Mouse (Mus musculus) cerebellum, postnatal 36 days (tissue): ENCODE results near the gene Foxred1.

Experiments used
- DNase-seq, 2 experiments: peaks; one replicate each; pipeline ENCODE4 v3.0.0; 2021 to 2022; ENCODE audit warnings: mixed read lengths in 2 of 2

The Foxred1 gene

GRCm38 (mm10) chr9:35188700-35189099 is 22.2 kb downstream of the Foxred1 start:
- peak; percentile 46 to 49 for DNase-seq

DNA sequence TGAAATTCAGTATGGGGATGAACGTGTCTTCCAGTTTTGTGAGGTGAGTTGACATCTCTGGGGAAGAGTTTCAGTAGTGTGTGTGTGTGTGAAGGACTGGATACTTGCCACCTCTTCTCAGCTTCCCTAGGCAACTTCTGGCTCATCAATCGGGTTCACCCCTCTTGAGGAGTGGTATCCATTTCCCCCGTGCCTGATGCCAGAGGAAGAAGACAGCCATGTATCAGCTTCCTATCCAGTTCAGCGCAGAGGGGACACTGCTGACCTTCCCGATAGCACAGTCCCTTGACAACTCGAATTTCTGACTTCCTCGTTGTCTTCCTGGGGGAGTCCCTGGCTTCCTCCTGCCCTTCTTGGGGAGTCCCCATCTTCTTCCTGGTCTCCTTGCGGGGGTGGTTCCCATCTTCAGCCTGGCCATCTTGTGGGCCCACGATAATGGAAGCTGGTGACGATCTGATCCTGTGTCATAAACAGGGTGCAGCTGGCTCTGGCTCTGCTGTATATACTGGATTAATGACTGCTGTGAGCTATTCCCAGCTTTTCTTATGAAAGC is 23.4 kb downstream of the Foxred1 start:
- no peak for DNase-seq

GRCm38 (mm10) chr9:35186430-35186829 is 24.4 kb downstream of the Foxred1 start:
- DNase-seq = no peak

DNA sequence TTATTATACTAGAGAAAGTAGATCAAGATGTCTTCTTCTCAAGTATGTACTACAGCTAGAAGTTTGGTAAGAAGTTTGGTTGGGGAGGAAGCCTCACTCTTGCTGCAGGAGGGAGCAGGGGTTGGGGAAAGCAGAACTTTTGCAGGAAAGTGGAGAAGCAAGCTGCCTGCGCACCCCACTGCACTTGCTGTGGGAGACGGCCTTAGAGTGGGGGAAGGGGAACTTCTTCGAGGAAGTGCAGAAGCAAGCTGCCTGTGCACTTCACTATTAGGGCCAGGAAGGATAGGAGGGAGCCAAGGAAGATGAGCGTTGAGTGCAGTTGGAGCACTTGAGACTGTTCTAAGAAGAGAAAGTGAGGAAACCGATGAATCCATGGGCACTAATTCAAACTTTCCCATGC is 27.5 kb downstream of the Foxred1 start:
- DNase-seq = no peak

GRCm38 (mm10) chr9:35182832-35183231 is 28.0 kb downstream of the Foxred1 start:
- DNase-seq = no peak

GRCm38 (mm10) chr9:35176124-35176659 is 34.7 kb downstream of the Foxred1 start:
- DNase-seq = no peak

DNA sequence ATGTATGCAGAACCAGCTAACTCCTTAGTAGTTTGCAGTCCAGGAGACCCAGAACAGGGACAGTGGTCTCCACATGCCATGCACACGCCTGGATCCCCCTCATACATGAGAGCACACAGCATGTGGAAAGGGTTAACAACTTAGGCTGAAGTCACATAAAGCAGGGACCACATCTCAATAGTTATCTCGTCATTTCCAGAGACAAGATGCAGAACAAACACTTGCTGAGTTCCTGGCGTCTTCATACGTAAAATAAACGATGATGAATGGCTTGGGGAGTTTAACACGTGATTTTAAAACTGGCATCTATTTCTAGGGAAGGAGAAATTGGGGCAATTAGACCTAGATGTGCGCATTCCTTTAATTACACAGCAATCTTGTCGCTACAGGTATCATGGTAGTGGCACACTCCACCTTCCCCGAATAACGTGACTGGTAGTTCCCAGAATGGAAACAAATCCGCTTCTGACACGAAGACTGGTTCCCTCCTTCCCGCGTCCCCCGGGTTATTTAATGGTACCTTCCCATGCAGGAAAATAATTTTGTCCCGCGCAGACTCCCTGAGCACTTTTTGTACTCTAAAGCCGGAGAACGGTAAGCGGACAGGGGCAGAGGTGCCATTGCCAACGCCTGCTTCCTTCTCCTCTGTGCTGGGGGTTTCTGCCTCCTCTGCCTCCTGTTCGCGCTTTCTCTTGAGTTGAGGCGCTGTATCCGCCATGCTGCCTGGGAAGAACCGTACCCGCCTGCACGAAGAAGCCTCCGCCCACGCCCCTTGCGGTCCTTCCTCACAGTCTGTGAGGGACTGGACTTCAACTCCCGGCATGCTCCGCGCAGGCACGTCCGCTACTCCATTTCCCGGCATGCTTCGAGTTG is 35.4 kb downstream of the Foxred1 start, which contains the start of gene Dcps:
TSS of gene Dcps (minus strand) at position 811 of the 873 bp plus-strand sequence.
- peak; percentile 95 for DNase-seq

- DNase-seq = no peak
These were observed 37.5 kb downstream of the Foxred1 start for GRCm38 (mm10) chr9:35173331-35173730.

GRCm38 (mm10) chr9:35170071-35170470 is 40.8 kb downstream of the Foxred1 start:
- no peak for DNase-seq

GRCm38 (mm10) chr9:35166798-35167635 is 43.8 kb downstream of the Foxred1 start:
- no peak for DNase-seq

GRCm38 (mm10) chr9:35166144-35166797 is 44.6 kb downstream of the Foxred1 start:
- no peak for DNase-seq

- no peak for DNase-seq
These were observed 46.5 kb downstream of the Foxred1 start for GRCm38 (mm10) chr9:35164142-35164874.

GRCm38 (mm10) chr9:35163011-35163690 is 47.7 kb downstream of the Foxred1 start:
- DNase-seq = peak; percentile 75 to 85

DNA sequence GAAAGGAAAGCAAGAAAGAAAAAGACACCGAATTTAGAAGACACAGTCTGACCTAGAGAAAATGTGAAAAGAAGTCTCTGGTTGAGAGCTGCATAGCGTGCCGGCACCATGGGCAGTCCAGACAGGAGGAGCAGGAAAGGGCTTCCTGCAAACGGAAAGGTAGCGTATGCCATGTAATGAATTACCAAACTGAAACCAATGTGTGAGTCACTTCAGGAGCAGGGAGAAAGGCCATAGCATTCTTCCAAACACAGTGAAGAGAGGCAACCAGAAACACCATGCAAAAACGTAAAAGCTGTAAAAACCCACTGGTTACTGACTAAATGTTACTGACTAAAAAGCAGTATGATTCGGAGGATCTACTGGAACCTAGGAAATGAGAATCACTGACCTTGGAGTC is 49.1 kb downstream of the Foxred1 start:
- DNase-seq = no peak

DNA sequence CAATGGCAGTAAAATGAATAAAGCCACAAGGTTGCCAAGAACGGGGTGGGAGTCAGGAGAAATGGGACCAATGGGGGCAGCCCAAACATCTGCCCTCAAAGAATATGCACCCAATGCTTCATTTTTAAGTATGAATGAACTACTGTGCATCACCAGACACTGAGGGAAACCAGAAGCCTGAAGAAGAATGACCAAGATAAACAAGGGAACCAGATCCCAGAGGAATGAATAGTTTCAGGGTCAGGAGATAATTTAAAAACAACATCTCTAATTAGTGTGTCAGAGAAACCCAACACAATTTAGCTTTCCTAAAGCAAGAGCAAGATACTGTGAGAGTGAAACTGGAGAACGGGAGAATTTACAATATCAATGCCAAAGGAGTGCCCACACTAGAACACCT is 50.2 kb downstream of the Foxred1 start:
- DNase-seq = no peak

- DNase-seq = no peak
These were observed 52.4 kb downstream of the Foxred1 start for GRCm38 (mm10) chr9:35158477-35158876.

DNA sequence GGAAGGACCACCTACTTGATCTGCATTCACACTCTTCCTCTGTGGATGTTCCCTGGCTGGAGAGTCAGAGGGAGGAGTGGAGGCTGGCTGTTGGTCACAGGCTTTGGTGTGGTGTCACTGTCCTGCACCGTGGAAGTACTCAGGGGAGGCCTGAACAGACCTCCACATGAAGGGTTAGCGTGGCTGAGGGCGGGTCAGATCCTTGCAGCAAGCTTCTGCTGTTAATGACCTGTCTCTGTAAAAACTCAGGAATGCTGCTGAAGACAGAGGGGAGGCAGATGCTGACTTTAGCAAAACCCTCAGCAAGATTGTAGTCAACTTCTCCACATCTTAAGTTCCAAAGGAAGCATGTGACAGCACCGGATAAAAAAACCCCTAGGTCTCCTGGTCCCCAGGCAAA is 54.0 kb downstream of the Foxred1 start:
- no peak for DNase-seq

- no peak for DNase-seq
These were observed 54.7 kb downstream of the Foxred1 start for GRCm38 (mm10) chr9:35156002-35156710.
